Mouse (Mus musculus): ENCODE results near the gene Sema4d.

DNA sequence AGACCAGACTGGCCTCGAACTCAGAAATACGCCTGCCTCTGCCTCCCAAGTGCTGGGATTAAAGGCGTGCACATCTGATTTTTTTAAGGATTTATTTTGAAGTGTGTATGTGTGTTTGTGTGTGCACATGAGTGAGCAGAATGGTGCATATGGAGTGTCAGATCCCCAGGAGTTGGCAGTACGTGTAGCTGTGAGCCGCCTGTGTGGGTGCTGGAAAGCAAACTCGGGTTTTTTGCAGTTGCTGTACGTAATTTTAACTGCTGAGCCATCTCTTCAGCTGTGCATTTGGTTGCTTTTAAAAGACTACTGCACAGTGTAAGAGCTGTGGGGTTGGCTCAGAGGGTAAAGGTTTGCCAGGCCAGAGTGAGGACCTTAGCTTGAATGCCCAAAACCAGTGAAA lies 134.0 kb downstream of the Sema4d start:
- TF ChIP-seq CTCF (IDR thresholded peaks at IDR 0.05) (no peak), EP300 (IDR thresholded peaks at IDR 0.05) (no peak)

Data from lung, postnatal 0 days (tissue).